In genomic region chr3:102081862-102082261, GRCm38 (mm10) we compare ENCODE assay signal across 8 mouse cellular contexts. TPM values are rescaled to one million over a fixed set of nuclear protein-coding genes. Genes with fewer than 3 reads are reported as not detected.
DNase-seq lines count a peak whose midpoint lies in the region; ATAC-seq and TF ChIP-seq lines count a peak whose summit lies in the region.

No protein-coding gene starts in this region.

- no peak overlapping the region for H3K4me2 ChIP-seq in forebrain, embryonic 12.5 days
- no peak overlapping the region for H3K4me2 ChIP-seq in heart, embryonic 16.5 days (ENCODE audit: low read depth, low read length)
- no peak overlapping the region for H3K4me2 ChIP-seq in liver, embryonic 14.5 days (ENCODE audit: low read depth)
- no peak overlapping the region for H3K4me2 ChIP-seq in neural tube, embryonic 15.5 days

- no peaks in the 10 kb centered on the region for H3K36me3 ChIP-seq in E14TG2a.4 (ENCODE audit: insufficient read depth, low read length)
- no peaks in the 10 kb centered on the region for H3K36me3 ChIP-seq in forebrain, embryonic 12.5 days (replicated peaks)
- H3K36me3 ChIP-seq in heart, embryonic 16.5 days (ENCODE audit: control insufficient read depth, insufficient read depth): no peaks in the 10 kb centered on the region
- H3K36me3 ChIP-seq in liver, embryonic 14.5 days (replicated peaks; ENCODE audit: control insufficient read depth, insufficient read depth, low read depth): no peaks in the 10 kb centered on the region
- H3K36me3 ChIP-seq in neural tube, embryonic 15.5 days: no peaks in the 10 kb centered on the region

- peak; percentile 49 for DNase-seq in c-Kit-positive CD71-positive TER-119-positive erythroid progenitor cells, embryonic 14.5 days (ENCODE audit: low spot score)
- peak; percentile 86 for DNase-seq in kidney, postnatal 14 days
- DNase-seq in liver, embryonic 14.5 days (ENCODE audit: low read depth in 3 of 3, low spot score in 3 of 3): peak in 2 of 3 experiments; percentile 23 to 33
- DNase-seq in thymus, postnatal 25 days: peak; percentile 14

- no peak overlapping the region for H3K9ac ChIP-seq in forebrain, embryonic 12.5 days
- no peak overlapping the region for H3K9ac ChIP-seq in heart, embryonic 16.5 days (ENCODE audit: low read length)
- H3K9ac ChIP-seq in liver, embryonic 14.5 days (replicated peaks): no peak overlapping the region
- no peak overlapping the region for H3K9ac ChIP-seq in neural tube, embryonic 15.5 days (replicated peaks)

- peaks cover 53% of the 10 kb centered on the region for H3K4me1 ChIP-seq in E14TG2a.4 (replicated peaks; ENCODE audit: low read depth, low read length)
- peaks cover 4% of the 10 kb centered on the region for H3K4me1 ChIP-seq in forebrain, embryonic 12.5 days
- peaks cover 19% of the 10 kb centered on the region for H3K4me1 ChIP-seq in heart, embryonic 16.5 days (ENCODE audit: control insufficient read depth, insufficient read depth, low read length)
- no peaks in the 10 kb centered on the region for H3K4me1 ChIP-seq in liver, embryonic 14.5 days (replicated peaks; ENCODE audit: control insufficient read depth in 2 of 2, insufficient read depth in 2 of 2, low read length in 1 of 2)
- 0 out of 2 replicates have a peak, but pooled peaks cover 3% of the 10 kb centered on the region for H3K4me1 ChIP-seq in neural tube, embryonic 15.5 days

- no peak for TF ChIP-seq EP300 in liver, embryonic 14.5 days (IDR thresholded peaks at IDR 0.05; ENCODE audit: low read depth)

- peak; percentile 61 for TF ChIP-seq CTCF in E14TG2a.4 (conservative IDR thresholded peaks at IDR 0.05; ENCODE audit: low read length)
- peak; percentile 81 for TF ChIP-seq CTCF in liver, embryonic 14.5 days (IDR thresholded peaks at IDR 0.05; ENCODE audit: low read depth)

- no peak overlapping the region for H3K27ac ChIP-seq in forebrain, embryonic 12.5 days
- H3K27ac ChIP-seq in heart, embryonic 16.5 days (ENCODE audit: low read length): no peak overlapping the region
- H3K27ac ChIP-seq in liver, embryonic 14.5 days: no peak overlapping the region
- H3K27ac ChIP-seq in neural tube, embryonic 15.5 days (replicated peaks): no peak overlapping the region

- H3K27me3 ChIP-seq in E14TG2a.4 (ENCODE audit: insufficient read depth, low read length): peaks cover 7% of the 10 kb centered on the region; the same call in 1 of the 2 replicates
- peaks cover 33% of the 10 kb centered on the region for H3K27me3 ChIP-seq in forebrain, embryonic 12.5 days
- H3K27me3 ChIP-seq in heart, embryonic 16.5 days (ENCODE audit: control insufficient read depth, insufficient read depth, low read length): no peaks in the 10 kb centered on the region
- H3K27me3 ChIP-seq in liver, embryonic 14.5 days (ENCODE audit: control insufficient read depth, insufficient read depth, low read length): no peaks in the 10 kb centered on the region
- H3K27me3 ChIP-seq in neural tube, embryonic 15.5 days (replicated peaks): peaks cover 2% of the 10 kb centered on the region; the same call in 1 of the 2 replicates

- 29% methylated on average over 3 of the region's 3 CpGs for WGBS in forebrain, embryonic 12.5 days
- WGBS in heart, embryonic 16.5 days: 16% methylated on average over 3 of the region's 3 CpGs
- WGBS in liver, embryonic 14.5 days (ENCODE audit: insufficient replicate concordance): 20% methylated on average over 3 of the region's 3 CpGs
- WGBS in neural tube, embryonic 15.5 days: 22% methylated on average over 3 of the region's 3 CpGs

- H3K4me3 ChIP-seq in E14TG2a.4 (replicated peaks; ENCODE audit: low read length): peak overlapping the region; percentile 55
- H3K4me3 ChIP-seq in forebrain, embryonic 12.5 days (replicated peaks): no peak overlapping the region
- H3K4me3 ChIP-seq in heart, embryonic 16.5 days (ENCODE audit: low read length): no peak overlapping the region
- no peak overlapping the region for H3K4me3 ChIP-seq in liver, embryonic 14.5 days (ENCODE audit: insufficient read depth in 1 of 2, low read depth in 2 of 2, low read length in 2 of 2)
- H3K4me3 ChIP-seq in neural tube, embryonic 15.5 days (replicated peaks): no peak overlapping the region

- peak; percentile 90 for ATAC-seq in forebrain, embryonic 12.5 days (ENCODE audit: low FRiP score)
- peak; percentile 75 for ATAC-seq in heart, embryonic 16.5 days (replicated peaks; ENCODE audit: extremely low read depth, insufficient read depth, low FRiP score)
- no peak for ATAC-seq in liver, embryonic 14.5 days (ENCODE audit: insufficient read depth)
- peak; percentile 82 for ATAC-seq in neural tube, embryonic 15.5 days (ENCODE audit: low FRiP score)

- peaks cover 24% of the 10 kb centered on the region for H3K9me3 ChIP-seq in E14TG2a.4 (ENCODE audit: low read length)
- H3K9me3 ChIP-seq in forebrain, embryonic 12.5 days: no peaks in the 10 kb centered on the region
- no peaks in the 10 kb centered on the region for H3K9me3 ChIP-seq in heart, embryonic 16.5 days (replicated peaks; ENCODE audit: control insufficient read depth, low read length)
- no peaks in the 10 kb centered on the region for H3K9me3 ChIP-seq in liver, embryonic 14.5 days (ENCODE audit: control insufficient read depth, low read length)
- H3K9me3 ChIP-seq in neural tube, embryonic 15.5 days (replicated peaks): no peaks in the 10 kb centered on the region

RNA-seq across cellular contexts. Expression of gene Casq2, which starts 4.4 kb away (rescaled TPM):
- polyA plus RNA-seq in forebrain, embryonic 12.5 days (2016; fragmentation: Nextera tagmentation; extraction: Ambion mirVana): 0.08 and 0.41 TPM in 2 replicates
- polyA plus RNA-seq in heart, embryonic 16.5 days (2015; fragmentation: Nextera tagmentation; extraction: Ambion mirVana): 635 and 703 TPM in 2 replicates
- polyA plus RNA-seq in liver, embryonic 14.5 days (2012; rRNA removed): 0.31 and 0.89 TPM in 2 replicates
- 0.49 and 0.88 TPM in 2 replicates for polyA plus RNA-seq in liver, embryonic 14.5 days (2014; fragmentation: Nextera tagmentation; extraction: Ambion mirVana)
- polyA plus RNA-seq in neural tube, embryonic 15.5 days (2015; fragmentation: Nextera tagmentation; extraction: Ambion mirVana): 4.0 and 6.2 TPM in 2 replicates

Comparison
In these comparisons a context has a peak if more than half of its experiments do, and no peak if none do; other contexts are left out.
1. DNase-seq: peak in every context shown above with its lines; median percentile 86 in kidney, postnatal 14 days; 49 in c-Kit-positive CD71-positive TER-119-positive erythroid progenitor cells, embryonic 14.5 days; 28 in liver, embryonic 14.5 days; 14 in thymus, postnatal 25 days.
2. RNA of gene Casq2, which starts 4.4 kb away (polyA plus RNA-seq): 635 to 703 TPM in heart, embryonic 16.5 days; 4.0 to 6.2 TPM in neural tube, embryonic 15.5 days, 0.31 to 0.89 TPM in liver, embryonic 14.5 days and 0.08 to 0.41 TPM in forebrain, embryonic 12.5 days; every median in the first group is over 10 times any median in the second.